Mouse (Mus musculus): Measurements from ENCODE around the gene Vmn2r88.
"Not testable (repeated sequence)": the region's sequence is repeated elsewhere in the genome, so short reads cannot be mapped to it uniquely, and the experiment has no call there.

Gene Vmn2r88

DNA sequence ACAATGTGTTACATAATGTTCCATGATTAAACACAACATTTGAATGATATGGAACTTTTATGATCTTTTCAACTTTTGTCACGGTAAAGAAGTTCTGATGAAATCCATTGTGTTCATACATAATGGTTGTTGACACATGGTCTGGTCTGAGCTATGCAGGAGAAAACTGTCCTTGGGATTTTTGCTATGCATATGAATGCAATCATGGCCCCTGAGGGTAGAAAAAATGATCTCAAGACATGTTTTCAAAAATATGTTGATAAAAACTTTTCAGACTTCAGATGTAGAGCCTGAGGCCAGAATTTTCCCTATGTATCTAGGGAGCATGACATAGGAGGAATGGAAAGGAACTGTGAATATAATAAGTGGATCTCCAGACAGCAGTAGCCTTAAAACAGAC, at the start of gene Vmn2r88:
Gene Vmn2r88, plus strand, starts transcription at position 301 of the 400 bp plus-strand sequence.
- DNase-seq, result no peak

DNA sequence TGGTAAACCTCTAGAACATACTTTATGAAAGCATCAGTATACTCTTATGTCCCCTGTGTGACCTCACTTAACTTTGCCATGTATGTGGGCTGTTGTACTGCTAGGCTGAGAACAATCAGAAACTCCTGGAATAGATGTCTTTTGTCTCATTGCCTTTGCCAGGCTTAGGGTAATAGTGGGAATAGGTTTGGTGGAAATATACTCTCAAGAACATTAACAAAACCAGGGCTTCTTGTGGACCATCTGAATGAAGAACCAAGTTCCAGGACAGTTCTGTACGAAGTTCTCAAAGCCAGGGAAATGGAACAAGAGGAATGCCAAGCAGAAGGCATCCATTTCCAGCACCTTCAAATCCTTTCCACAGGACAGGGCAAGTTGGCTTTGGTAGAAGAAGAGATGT, 49.2 kb upstream of the Vmn2r88 start, which contains the start of gene Gm7247:
Gene Gm7247, plus strand, starts transcription at position 301 of the 400 bp plus-strand sequence.
- DNase-seq, result no peak

DNA sequence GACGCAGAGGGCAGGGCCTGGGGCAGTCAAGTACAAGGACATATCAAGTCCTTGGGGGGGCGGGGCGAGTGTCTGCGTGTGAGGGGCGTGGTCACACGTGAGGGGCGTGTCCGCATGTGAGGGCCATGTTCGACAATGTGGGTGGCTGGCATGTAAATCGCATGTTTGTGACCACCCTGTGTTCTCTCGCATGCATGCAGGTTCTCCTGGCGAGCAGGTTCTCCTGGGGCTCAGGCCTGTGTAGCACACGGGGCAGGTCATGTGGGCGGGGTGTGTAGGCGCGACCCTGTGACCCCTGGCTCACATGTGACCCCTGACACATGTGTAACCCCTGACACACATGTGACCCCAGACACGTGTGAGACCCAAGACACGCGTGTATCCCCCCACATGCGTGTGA, 27.8 kb upstream of the Vmn2r88 start:
- no peak for DNase-seq

DNA sequence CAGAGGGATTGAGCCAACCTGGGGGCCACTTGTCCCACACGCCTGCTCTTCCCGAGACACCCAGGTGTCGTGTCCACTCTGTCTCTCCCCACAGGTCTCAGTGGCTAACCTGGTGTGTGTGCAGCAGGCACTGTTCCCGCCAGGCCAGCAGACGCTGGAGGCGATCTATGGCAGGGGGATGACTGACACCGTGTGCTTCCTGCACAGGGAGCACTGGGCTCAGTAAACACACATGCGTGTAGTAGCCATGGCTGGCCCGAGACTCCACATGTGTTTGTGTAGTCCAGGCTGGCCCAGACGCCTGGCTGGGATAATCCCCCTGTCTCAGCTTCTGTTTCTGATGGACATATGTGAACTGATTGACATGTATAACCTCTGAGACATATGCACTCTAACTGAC, 26.3 kb upstream of the Vmn2r88 start:
- no peak for DNase-seq

DNA sequence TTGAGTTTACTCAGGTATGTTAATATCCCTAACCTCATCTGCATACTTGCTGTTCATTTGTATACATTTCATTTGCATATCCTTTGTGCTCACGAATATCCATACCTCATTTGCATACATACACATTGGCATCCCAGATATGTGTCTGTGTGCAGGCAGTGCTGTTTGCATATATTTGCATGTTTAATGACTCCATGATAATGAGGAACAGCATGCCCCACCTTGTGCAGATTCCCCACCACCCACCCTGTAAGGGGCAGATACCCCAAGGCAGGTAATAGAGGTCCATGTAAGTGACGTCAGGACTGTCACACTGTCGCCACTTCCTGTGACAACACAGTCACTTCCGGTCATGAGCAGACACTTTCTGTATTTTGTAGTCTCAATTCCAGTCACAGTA, 24.9 kb upstream of the Vmn2r88 start:
- DNase-seq, result no peak

DNA sequence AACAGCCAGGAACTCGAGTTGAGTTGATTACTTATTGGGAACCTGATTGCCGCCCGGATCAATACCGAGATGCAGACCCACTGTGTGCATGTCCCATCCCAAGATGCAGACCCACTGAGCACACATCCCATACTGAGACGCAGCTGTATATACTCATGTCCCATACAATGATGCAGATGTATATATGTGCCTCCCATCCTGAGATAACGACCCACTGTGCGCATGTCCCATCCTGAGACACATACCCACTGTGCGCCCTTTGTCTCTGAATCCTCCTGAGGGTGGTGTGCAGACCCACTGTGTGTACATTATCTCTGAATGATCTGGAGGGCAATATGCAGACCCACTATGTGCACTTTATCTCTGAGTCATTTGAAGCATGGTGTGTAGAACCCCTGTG, 22.9 kb upstream of the Vmn2r88 start:
- no peak for DNase-seq

DNA sequence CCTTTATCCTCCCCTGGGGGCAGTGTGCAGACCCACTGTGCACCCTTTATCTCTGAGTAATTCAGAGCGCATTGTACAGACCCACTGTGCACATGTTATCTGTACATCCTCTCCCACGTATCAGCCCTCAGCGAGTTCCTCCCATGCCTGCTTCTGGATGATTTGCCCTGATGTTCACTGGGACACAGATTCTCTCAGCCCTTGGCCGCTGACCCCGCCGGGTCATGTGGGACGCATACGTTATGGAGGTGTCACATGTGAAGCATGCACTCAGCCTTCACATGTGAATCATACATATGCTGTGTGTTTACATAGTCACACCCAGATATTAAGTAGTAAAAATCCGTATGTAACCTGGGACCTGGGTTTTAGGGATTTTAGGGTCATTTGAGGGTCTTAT, 22.4 kb upstream of the Vmn2r88 start:
- no peak for DNase-seq

DNA sequence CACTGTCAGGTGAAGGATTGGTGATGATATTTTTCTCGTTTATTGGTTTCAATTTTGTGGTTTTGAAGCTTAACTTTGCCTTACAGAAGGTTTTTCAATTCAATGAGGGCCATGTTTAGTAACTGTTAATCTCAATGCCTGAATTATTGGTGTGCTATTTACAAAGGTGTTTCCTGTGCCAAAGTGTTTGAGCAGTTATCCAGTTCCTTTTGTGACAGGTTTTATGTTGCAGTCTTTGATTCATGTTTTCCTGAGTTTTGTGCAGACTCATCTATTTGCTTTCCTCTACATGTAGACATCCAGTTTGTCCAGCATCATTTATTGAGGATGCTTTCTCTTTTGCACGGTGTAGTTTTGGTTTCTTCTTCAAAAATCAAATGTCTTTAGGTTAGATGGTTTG, 13.3 kb downstream of the Vmn2r88 start:
- no peak for DNase-seq

DNA sequence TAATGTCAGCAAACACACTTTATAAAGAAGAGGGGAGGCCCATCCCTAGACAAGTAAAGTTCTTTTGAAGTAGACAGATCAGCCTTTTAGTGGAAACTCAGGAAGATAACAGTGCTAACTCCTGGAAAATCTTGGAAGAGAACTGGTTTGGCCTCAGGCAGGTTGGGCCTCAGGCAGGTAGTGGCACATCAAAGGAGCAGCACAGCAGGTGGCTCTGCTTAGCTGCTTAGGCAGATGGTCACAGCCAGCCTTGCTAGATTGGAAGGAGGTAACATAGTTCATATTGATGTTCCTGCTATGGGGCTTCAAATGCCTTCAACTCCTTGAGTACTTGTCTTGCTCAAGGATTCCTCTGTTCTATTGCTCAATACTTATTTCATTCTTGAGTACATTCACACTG, 19.5 kb downstream of the Vmn2r88 start:
- not testable (repeated sequence) for DNase-seq

DNA sequence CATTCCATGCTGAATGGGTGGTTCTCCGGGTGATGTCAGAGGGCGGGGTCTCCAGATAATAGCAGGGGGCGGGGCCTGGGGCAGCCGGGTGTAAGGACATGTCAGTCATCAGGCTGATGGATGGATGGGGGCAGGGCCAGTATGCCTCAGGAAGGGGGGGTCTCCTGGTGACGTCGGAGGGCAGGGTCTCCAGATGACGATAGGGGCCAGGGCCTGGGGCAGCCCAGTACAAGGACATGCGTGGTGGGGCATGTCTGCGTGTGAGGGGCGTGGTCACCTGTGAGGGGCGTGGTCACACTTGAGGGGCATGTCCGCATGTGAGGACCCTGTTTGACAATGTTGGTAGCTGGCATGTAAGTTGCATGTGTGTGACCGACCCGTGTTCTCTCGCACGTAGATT, 23.9 kb downstream of the Vmn2r88 start:
- DNase-seq, result no peak

DNA sequence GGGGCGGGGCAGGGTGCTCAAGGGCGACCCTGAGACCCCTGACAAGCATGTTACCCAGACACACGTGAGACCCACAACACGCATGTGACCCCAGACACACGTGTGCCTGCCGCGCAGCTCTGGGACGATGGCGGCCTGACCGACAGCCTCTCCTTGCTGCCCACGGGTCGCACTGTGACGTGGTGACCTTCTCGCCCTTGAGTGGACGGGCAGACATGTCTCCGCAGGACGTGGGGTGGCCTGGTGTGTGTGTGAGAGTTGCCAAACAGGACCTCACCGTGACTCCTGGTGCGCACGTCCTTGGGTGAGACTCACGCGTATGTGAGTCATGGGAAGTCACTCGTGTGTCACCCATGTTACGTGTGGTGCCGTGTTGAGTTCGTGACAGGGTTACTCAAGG, 24.4 kb downstream of the Vmn2r88 start:
- DNase-seq, result no peak

DNA sequence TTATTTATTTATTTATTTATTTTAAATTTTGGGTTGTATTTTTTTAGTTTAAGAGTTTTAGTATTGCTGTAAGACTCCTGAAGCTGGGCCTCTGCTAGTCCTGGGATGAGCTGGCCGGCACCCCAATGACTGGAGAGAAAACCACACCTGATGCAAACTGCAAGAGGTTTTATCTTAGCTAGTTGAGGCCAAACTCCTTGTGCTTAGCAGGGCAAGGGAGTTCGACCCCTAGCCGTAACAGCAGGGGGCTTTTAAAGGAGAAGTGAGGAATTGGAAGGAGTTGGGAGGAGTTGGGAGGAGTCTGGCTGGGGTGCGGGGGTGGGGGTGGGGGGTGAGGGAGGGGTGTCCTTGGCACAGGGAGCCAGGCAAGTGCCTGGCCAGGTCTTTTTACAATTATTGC, 28.3 kb downstream of the Vmn2r88 start:
- DNase-seq, result no peak

DNA sequence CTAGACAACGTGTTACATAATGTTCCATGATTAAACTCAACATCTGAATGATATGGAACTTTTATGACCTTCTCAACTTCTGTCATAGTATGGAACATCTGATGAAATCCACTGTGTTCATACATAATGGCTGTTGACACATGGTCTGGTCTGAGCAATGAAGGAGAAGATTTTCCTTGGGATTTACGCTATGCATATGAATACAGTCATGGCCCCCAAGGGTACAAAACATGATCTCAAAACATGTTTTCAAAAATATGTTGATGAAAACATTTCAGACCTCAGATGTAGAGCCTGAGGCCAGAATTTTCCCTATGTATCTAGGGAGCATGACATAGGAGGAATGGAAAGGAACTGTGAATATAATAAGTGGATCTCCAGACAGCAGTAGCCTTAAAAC, 40.9 kb downstream of the Vmn2r88 start, which contains the start of gene Vmn2r89:
Gene Vmn2r89, plus strand, starts transcription at position 301 of the 400 bp plus-strand sequence.
- DNase-seq, result not testable (repeated sequence)
